Mouse (Mus musculus) CD4-positive, CD25-positive, alpha-beta regulatory T cell, adult 4 months (primary cell): ENCODE results near the gene Ifi35. TPM values are rescaled to one million over a fixed set of nuclear protein-coding genes. Genes with fewer than 3 reads are reported as not detected.
A peak's percentile ranks its signal among the peaks of the same experiment; 100 is the strongest.
"Not testable (repeated sequence)": the region's sequence is repeated elsewhere in the genome, so short reads cannot be mapped to it uniquely, and the experiment has no call there.

Experiments
- ATAC-seq: one replicate; pipeline ENCODE4 v1.8.0; 2017
- polyA plus RNA-seq, 2 experiments: library from polyadenylated mRNA; unstranded; fragments of 100-300 nt; shearing (Covaris generic); gene quantifications; one replicate each; pipeline ENCODE4 v1.2.1; 2017

Ifi35 gene
- polyA plus RNA-seq, 2 experiments from 2014 or later = 174 to 204 TPM

GRCm38 (mm10) chr11:101448899-101449298 lies 692 bp downstream of the Ifi35 start:
- peak; percentile 19 for ATAC-seq

- not testable (repeated sequence) for ATAC-seq
Observed at GRCm38 (mm10) chr11:101449596-101449995, 1.4 kb downstream of the Ifi35 start.

- no peak for ATAC-seq
Observed at GRCm38 (mm10) chr11:101450394-101450793, 2.2 kb downstream of the Ifi35 start.

GRCm38 (mm10) chr11:101451536-101451935 lies 3.3 kb downstream of the Ifi35 start:
- ATAC-seq = no peak

- no peak for ATAC-seq
Observed at GRCm38 (mm10) chr11:101452093-101452774, 4.0 kb downstream of the Ifi35 start.

- no peak for ATAC-seq
Observed at GRCm38 (mm10) chr11:101454702-101455101, 6.5 kb downstream of the Ifi35 start.

GRCm38 (mm10) chr11:101455627-101456026 lies 7.4 kb downstream of the Ifi35 start:
- no peak for ATAC-seq

- ATAC-seq = no peak
Observed at GRCm38 (mm10) chr11:101457631-101458030, 9.4 kb downstream of the Ifi35 start.

GRCm38 (mm10) chr11:101458217-101458616 lies 10.0 kb downstream of the Ifi35 start:
- ATAC-seq = no peak

GRCm38 (mm10) chr11:101459716-101460115 lies 11.5 kb downstream of the Ifi35 start:
- ATAC-seq = no peak

- no peak for ATAC-seq
Observed at GRCm38 (mm10) chr11:101460321-101460720, 12.1 kb downstream of the Ifi35 start.

GRCm38 (mm10) chr11:101462141-101462540 lies 13.9 kb downstream of the Ifi35 start:
- ATAC-seq = no peak

- ATAC-seq = no peak
Observed at GRCm38 (mm10) chr11:101462583-101463440, 14.6 kb downstream of the Ifi35 start.

GRCm38 (mm10) chr11:101464211-101465100 lies 16.2 kb downstream of the Ifi35 start, which contains the start of gene Rnd2:
Gene Rnd2 (plus strand): TSS chr11:101464999.
- ATAC-seq = peak; percentile 12

- ATAC-seq = peak; percentile 48
Observed at GRCm38 (mm10) chr11:101465101-101465868, 17.1 kb downstream of the Ifi35 start.

GRCm38 (mm10) chr11:101465869-101466551 lies 17.8 kb downstream of the Ifi35 start, which contains the start of gene Vat1:
Gene Vat1 (minus strand): TSS chr11:101466230.
- ATAC-seq = peak; percentile 43

GRCm38 (mm10) chr11:101466552-101466950 lies 18.3 kb downstream of the Ifi35 start:
- not testable (repeated sequence) for ATAC-seq

GRCm38 (mm10) chr11:101467477-101468262 lies 19.5 kb downstream of the Ifi35 start:
- peak; percentile 43 for ATAC-seq

GRCm38 (mm10) chr11:101468263-101468688 lies 20.1 kb downstream of the Ifi35 start:
- ATAC-seq = no peak

GRCm38 (mm10) chr11:101468731-101469130 lies 20.5 kb downstream of the Ifi35 start:
- no peak for ATAC-seq
